Mouse (Mus musculus): Measurements from ENCODE around the gene Olfr307. TPM values are rescaled to one million over a fixed set of nuclear protein-coding genes. Genes with fewer than 3 reads are reported as not detected.
A peak's percentile ranks its signal among the peaks of the same experiment; 100 is the strongest.
"Not testable (repeated sequence)": the region's sequence is repeated elsewhere in the genome, so short reads cannot be mapped to it uniquely, and the experiment has no call there.

Gene Olfr307
- total RNA-seq (2014; rRNA removed) = not detected in 2 replicates
- not detected in 2 replicates for polyA plus RNA-seq (2015; fragmentation: Nextera tagmentation; extraction: Ambion mirVana)

DNA sequence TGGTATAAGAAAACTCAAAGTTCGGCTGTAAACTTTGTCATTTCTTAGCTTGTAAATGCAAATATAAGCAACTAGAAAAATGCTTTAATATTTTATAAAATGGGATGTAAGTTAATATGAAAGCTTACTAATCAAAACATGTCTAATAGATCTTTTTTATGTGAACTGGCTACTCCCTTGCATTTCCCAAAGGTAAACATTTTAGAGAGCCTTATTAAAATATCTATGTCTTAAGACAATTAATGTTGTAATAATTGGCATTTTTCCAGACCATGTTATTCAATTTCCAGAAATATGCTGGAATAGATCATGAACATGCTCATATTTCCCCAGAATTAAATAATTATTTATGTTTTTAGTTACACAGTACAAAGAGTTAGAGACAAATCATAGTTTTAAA is at the start of gene Olfr307:
Gene Olfr307 (minus strand): TSS at position 101 of the 400 bp plus-strand sequence.
- WGBS = 82% methylated on average over 1 of the region's 1 CpGs
- no peaks in the 10 kb centered on the region for H3K27me3 ChIP-seq (ENCODE audit: insufficient read depth, low read length)

DNA sequence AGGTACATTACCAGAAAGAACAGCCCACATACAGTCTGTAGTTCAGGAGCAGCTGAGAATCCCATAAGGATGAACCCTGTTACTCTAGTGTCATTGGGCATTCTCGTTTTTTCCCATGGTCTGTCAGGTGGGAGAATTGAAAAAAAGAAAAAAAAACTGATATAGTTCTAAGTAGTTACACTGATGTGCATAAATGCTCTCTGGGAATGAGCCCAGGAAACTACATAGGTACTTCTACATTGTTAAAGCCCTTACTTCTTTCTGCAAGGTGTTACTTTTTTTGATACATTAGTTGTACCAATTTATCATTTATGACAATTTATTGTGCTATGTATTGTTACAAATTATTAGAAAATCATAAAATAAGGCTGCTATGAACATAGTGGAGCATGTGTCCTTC is 49.2 kb upstream of the Olfr307 start, which contains the start of gene Olfr304:
Gene Olfr304 (minus strand): TSS at position 101 of the 400 bp plus-strand sequence.
- 70% methylated on average over 1 of the region's 1 CpGs for WGBS

More for the DNA sequence above, at the start of gene Olfr307:
- ATAC-seq (ENCODE audit: low FRiP score) = no peak
- no peaks in the 10 kb centered on the region for H3K36me3 ChIP-seq (ENCODE audit: insufficient read depth, low read length)
- TF ChIP-seq CTCF (IDR thresholded peaks at IDR 0.05) = no peak
- no peak within 1 kb of the TSS for H3K9ac ChIP-seq (replicated peaks; ENCODE audit: low read length, poor library complexity, severe bottlenecking)
- no peaks in the 10 kb centered on the region for H3K4me1 ChIP-seq (ENCODE audit: insufficient read depth, low read length)
- H3K9me3 ChIP-seq (ENCODE audit: low read length) = no peaks in the 10 kb centered on the region
- H3K4me3 ChIP-seq (ENCODE audit: low read depth, low read length) = no peak within 1 kb of the TSS
- no peak within 1 kb of the TSS for H3K27ac ChIP-seq (ENCODE audit: low read depth, low read length)
- no peak for DNase-seq (ENCODE audit: low spot score)
- H3K4me2 ChIP-seq (ENCODE audit: low read depth, low read length, poor library complexity, severe bottlenecking) = no peak within 1 kb of the TSS

DNA sequence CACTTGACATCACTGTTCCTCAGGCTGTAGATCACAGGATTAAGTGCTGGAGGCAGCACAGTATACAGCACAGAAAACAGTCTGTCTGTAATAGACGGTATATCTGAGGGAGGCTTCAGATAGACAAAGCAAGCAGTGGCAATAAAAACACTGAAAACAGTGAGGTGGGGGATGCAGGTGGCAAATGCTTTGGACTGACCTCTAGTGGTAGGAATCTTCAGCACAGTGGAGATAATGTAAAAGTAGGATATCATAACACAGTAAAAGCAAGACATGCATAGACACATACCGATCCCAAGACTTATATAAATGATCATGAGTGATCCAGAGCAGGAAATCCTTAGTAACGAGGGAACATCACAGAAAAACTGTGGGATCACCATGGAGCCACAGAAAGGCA is 48.4 kb upstream of the Olfr307 start:
- Histone ChIP-seq H3K27me3 (ENCODE audit: insufficient read depth, low read length) (no peaks in the 10 kb centered on the region), H3K4me2 (ENCODE audit: low read depth, low read length, poor library complexity, severe bottlenecking) (no peak overlapping the region), H3K4me3 (ENCODE audit: low read depth, low read length) (no peak overlapping the region), H3K36me3 (ENCODE audit: insufficient read depth, low read length) (no peaks in the 10 kb centered on the region), H3K9me3 (ENCODE audit: low read length) (no peaks in the 10 kb centered on the region), H3K27ac (ENCODE audit: low read depth, low read length) (no peak overlapping the region), H3K4me1 (ENCODE audit: insufficient read depth, low read length) (no peaks in the 10 kb centered on the region), H3K9ac (replicated peaks; ENCODE audit: low read length, poor library complexity, severe bottlenecking) (no peak overlapping the region)
- WGBS = 80% methylated on average over 3 of the region's 3 CpGs
- ATAC-seq (ENCODE audit: low FRiP score) (no peak), DNase-seq (ENCODE audit: low spot score) (no peak)
- TF ChIP-seq CTCF (IDR thresholded peaks at IDR 0.05) = peak; percentile 38

More for the DNA sequence above, 49.2 kb upstream of the Olfr307 start, which contains the start of gene Olfr304:
- Histone ChIP-seq H3K4me1 (ENCODE audit: insufficient read depth, low read length) (no peaks in the 10 kb centered on the region), H3K36me3 (ENCODE audit: insufficient read depth, low read length) (no peaks in the 10 kb centered on the region), H3K9ac (replicated peaks; ENCODE audit: low read length, poor library complexity, severe bottlenecking) (no peak within 1 kb of the TSS), H3K27ac (ENCODE audit: low read depth, low read length) (no peak within 1 kb of the TSS), H3K4me3 (ENCODE audit: low read depth, low read length) (no peak within 1 kb of the TSS), H3K4me2 (ENCODE audit: low read depth, low read length, poor library complexity, severe bottlenecking) (no peak within 1 kb of the TSS), H3K27me3 (ENCODE audit: insufficient read depth, low read length) (no peaks in the 10 kb centered on the region), H3K9me3 (ENCODE audit: low read length) (no peaks in the 10 kb centered on the region)
- ATAC-seq (ENCODE audit: low FRiP score) = no peak
- TF ChIP-seq CTCF (IDR thresholded peaks at IDR 0.05) = no peak
- DNase-seq (ENCODE audit: low spot score) = no peak

DNA sequence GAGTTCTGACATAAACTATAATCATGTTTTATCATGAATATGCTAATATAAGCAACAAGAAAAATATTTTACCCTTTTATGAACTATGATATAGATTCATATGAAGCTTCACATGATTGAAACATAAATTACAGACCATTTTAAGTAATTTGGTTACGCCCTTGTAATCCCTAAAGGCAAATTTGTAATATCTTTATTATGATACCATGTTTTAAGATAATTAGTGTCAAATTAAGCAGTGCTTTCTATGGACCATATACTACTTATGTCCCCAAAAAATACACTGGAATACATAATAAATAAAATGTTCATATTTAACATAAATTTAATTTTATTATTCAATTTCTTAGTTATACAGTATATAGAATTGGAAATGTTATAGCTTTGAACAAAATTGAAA is 29.4 kb upstream of the Olfr307 start, which contains the start of gene Olfr305:
Gene Olfr305 (minus strand): TSS at position 101 of the 400 bp plus-strand sequence.
- Histone ChIP-seq H3K4me1 (ENCODE audit: insufficient read depth, low read length) (no peaks in the 10 kb centered on the region), H3K9me3 (ENCODE audit: low read length) (no peaks in the 10 kb centered on the region), H3K27ac (ENCODE audit: low read depth, low read length) (no peak within 1 kb of the TSS), H3K9ac (replicated peaks; ENCODE audit: low read length, poor library complexity, severe bottlenecking) (no peak within 1 kb of the TSS), H3K4me2 (ENCODE audit: low read depth, low read length, poor library complexity, severe bottlenecking) (no peak within 1 kb of the TSS), H3K4me3 (ENCODE audit: low read depth, low read length) (no peak within 1 kb of the TSS), H3K36me3 (ENCODE audit: insufficient read depth, low read length) (no peaks in the 10 kb centered on the region), H3K27me3 (ENCODE audit: insufficient read depth, low read length) (no peaks in the 10 kb centered on the region)
- ATAC-seq (ENCODE audit: low FRiP score) (no peak), DNase-seq (ENCODE audit: low spot score) (no peak)
- 82% methylated on average over 1 of the region's 1 CpGs for WGBS
- no peak for TF ChIP-seq CTCF (IDR thresholded peaks at IDR 0.05)

DNA sequence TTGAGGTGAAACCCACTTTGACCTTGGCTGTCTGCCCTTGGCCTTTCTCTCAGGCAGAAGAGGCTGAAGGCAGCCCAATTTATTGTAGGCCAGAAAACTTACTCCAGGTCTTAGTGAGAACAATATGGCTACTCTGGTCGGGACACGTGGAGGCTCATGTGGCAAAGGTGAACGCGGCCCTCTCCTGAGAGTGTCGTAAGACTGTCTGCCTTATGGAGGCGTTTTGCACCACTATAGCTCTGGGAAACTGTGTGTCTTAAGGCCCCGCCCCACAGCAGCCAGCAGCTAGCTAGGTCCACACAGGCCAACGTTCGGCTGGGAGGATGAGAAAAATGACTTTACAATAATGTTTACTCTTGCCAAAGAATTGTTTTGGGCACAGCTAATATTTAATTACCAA is 8.9 kb upstream of the Olfr307 start:
- not testable (repeated sequence) for H3K27ac ChIP-seq (ENCODE audit: low read depth, low read length); H3K4me2 ChIP-seq (ENCODE audit: low read depth, low read length, poor library complexity, severe bottlenecking); DNase-seq (ENCODE audit: low spot score); H3K9me3 ChIP-seq (ENCODE audit: low read length); H3K4me3 ChIP-seq (ENCODE audit: low read depth, low read length); H3K4me1 ChIP-seq (ENCODE audit: insufficient read depth, low read length); H3K9ac ChIP-seq (replicated peaks; ENCODE audit: low read length, poor library complexity, severe bottlenecking); H3K36me3 ChIP-seq (ENCODE audit: insufficient read depth, low read length); ATAC-seq (ENCODE audit: low FRiP score); H3K27me3 ChIP-seq (ENCODE audit: insufficient read depth, low read length)
- WGBS = 94% methylated on average over 9 of the region's 9 CpGs

DNA sequence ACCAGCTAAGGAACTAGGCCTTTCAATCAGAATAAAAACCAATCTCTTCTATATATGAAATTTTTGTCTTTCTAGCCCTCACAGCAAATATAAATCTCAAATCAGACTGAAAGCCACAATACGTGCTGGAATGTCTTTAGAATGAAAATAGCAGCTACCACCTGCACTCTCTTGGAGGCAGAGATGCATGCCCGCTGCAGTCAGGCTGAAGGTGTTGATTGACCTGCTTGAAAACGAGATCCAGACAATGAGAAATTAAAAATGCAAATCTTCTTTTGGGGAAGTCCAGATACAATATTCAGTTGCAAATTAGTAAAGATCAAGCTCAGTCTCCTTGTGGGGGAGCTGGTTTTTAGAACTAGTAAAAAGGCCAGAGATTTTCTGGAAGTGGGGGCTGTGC is 6.9 kb upstream of the Olfr307 start:
- ATAC-seq (ENCODE audit: low FRiP score) (no peak), DNase-seq (ENCODE audit: low spot score) (no peak)
- H3K9me3 ChIP-seq (ENCODE audit: low read length) = 0 out of 2 replicates have a peak, but pooled peaks cover 3% of the 10 kb centered on the region
- no peaks in the 10 kb centered on the region for H3K27me3 ChIP-seq (ENCODE audit: insufficient read depth, low read length)
- no peaks in the 10 kb centered on the region for H3K36me3 ChIP-seq (ENCODE audit: insufficient read depth, low read length)
- H3K4me1 ChIP-seq (ENCODE audit: insufficient read depth, low read length) = no peaks in the 10 kb centered on the region
- no peak overlapping the region for H3K4me2 ChIP-seq (ENCODE audit: low read depth, low read length, poor library complexity, severe bottlenecking)
- no peak for TF ChIP-seq CTCF (IDR thresholded peaks at IDR 0.05)
- no peak overlapping the region for H3K27ac ChIP-seq (ENCODE audit: low read depth, low read length)
- no peak overlapping the region for H3K9ac ChIP-seq (replicated peaks; ENCODE audit: low read length, poor library complexity, severe bottlenecking)
- no peak overlapping the region for H3K4me3 ChIP-seq (ENCODE audit: low read depth, low read length)
- 61% methylated on average over 3 of the region's 3 CpGs for WGBS
